Comparison of ENCODE assay signal across 37 mouse cellular contexts in the genomic region with DNA sequence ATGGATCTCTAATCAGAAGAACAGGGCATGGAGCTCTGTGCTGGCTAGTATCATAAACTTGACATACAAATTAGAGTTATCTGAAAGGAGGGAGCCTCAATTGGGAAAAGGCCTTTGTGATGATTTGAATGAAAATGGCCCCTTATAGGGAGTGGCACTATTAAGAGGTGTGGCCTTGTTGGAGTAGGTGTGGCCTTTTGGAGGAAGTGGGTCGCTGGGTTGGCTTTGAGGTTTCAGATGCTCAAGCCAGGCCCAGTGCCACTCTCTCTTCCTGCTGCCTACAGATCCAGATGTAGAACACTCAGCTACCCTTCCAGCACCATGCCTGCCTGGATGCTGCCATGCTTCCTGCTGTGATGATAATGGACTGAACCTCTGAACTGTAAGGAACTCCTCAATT. TPM values are rescaled to one million over a fixed set of nuclear protein-coding genes. Genes with fewer than 3 reads are reported as not detected.
"Had no signal": no experiment of that assay in that cellular context is flagged by ENCODE, and none has a peak within 500 bp of the region (broad histone marks: within the 10 kb centered on the region; RNA-seq: fewer than 3 reads in every experiment).

No protein-coding gene starts in this region.

- H3K36me3 ChIP-seq: heart, embryonic 10.5 days; heart, embryonic 12.5 days; hindbrain, embryonic 10.5 days; hindbrain, embryonic 12.5 days; intestine, embryonic 15.5 days; limb, embryonic 10.5 days; limb, embryonic 12.5 days; liver, embryonic 13.5 days; liver, embryonic 15.5 days had no signal

- H3K4me3 ChIP-seq: gastrocnemius, adult 2 months; heart, embryonic 10.5 days; heart, embryonic 12.5 days; hindbrain, embryonic 10.5 days; hindbrain, embryonic 12.5 days; intestine, embryonic 15.5 days; layer of hippocampus, adult 2 months; left cerebral cortex, adult 2 months; limb, embryonic 10.5 days; limb, embryonic 12.5 days; liver, embryonic 13.5 days; liver, embryonic 15.5 days had no signal

- H3K4me2 ChIP-seq: heart, embryonic 12.5 days; hindbrain, embryonic 12.5 days; hindbrain, embryonic 14.5 days; intestine, embryonic 15.5 days; limb, embryonic 12.5 days; liver, embryonic 11.5 days; liver, embryonic 13.5 days; liver, embryonic 15.5 days had no signal

- H3K9ac ChIP-seq: heart, embryonic 12.5 days; hindbrain, embryonic 12.5 days; hindbrain, embryonic 14.5 days; intestine, embryonic 15.5 days; limb, embryonic 12.5 days; liver, embryonic 13.5 days; liver, embryonic 15.5 days had no signal

- H3K4me1 ChIP-seq: heart, embryonic 10.5 days; hindbrain, embryonic 10.5 days; hindbrain, embryonic 12.5 days; intestine, embryonic 15.5 days; limb, embryonic 10.5 days; limb, embryonic 12.5 days; liver, embryonic 13.5 days; liver, embryonic 15.5 days had no signal

- H3K27ac ChIP-seq: gastrocnemius, adult 2 months; heart, embryonic 10.5 days; hindbrain, embryonic 10.5 days; hindbrain, embryonic 12.5 days; hindbrain, embryonic 14.5 days; intestine, embryonic 15.5 days; layer of hippocampus, adult 2 months; left cerebral cortex, adult 2 months; limb, embryonic 10.5 days; limb, embryonic 12.5 days; liver, embryonic 13.5 days; liver, embryonic 15.5 days had no signal

- H3K27me3 ChIP-seq: heart, embryonic 12.5 days; hindbrain, embryonic 12.5 days; intestine, embryonic 15.5 days; limb, embryonic 12.5 days; liver, embryonic 13.5 days; liver, embryonic 15.5 days had no signal

- ATAC-seq: hindbrain, embryonic 16.5 days; inflammation-experienced regulatory T-cells, adult 6 months; intestine, embryonic 15.5 days; intestine, postnatal 0 days had no signal

- DNase-seq: gastrocnemius, adult 2 months; gastrocnemius, postnatal 10 days; gastrocnemius, postnatal 25 days; heart, postnatal 10 days; heart, postnatal 4 days; kidney, adult 18-20 months; kidney, adult 8-10 months; kidney, postnatal 10 days; kidney, postnatal 25 days; kidney, postnatal 4 days; liver; liver, embryonic 13.5 days had no signal

- H3K9me3 ChIP-seq: heart, embryonic 10.5 days; heart, embryonic 12.5 days; hindbrain, embryonic 10.5 days; hindbrain, embryonic 12.5 days; intestine, embryonic 15.5 days; limb, embryonic 10.5 days; limb, embryonic 12.5 days; liver, embryonic 13.5 days; liver, embryonic 15.5 days had no signal

RNA-seq across cellular contexts. Expression of a gene that starts 7.8 kb away (rescaled TPM):
- polyA plus RNA-seq: heart, embryonic 10.5 days had no signal

RNA-seq across cellular contexts. Expression of a gene that starts 41.2 kb away (rescaled TPM):
- total RNA-seq: gastrocnemius, adult 2 months; gastrocnemius, postnatal 25 days; granulocyte monocyte progenitor cell, adult 5-6 weeks; layer of hippocampus, adult 2 months; layer of hippocampus, postnatal 10 days; layer of hippocampus, postnatal 25 days; left cerebral cortex, adult 2 months; left cerebral cortex, postnatal 14 days; left cerebral cortex, postnatal 36 days had no signal
- polyA plus RNA-seq: hindbrain, embryonic 10.5 days; hindbrain, embryonic 12.5 days; hindbrain, embryonic 14.5 days; hindbrain, embryonic 16.5 days; intestine, embryonic 15.5 days; intestine, postnatal 0 days; kidney, embryonic 14.5 days; kidney, embryonic 16.5 days; limb, embryonic 10.5 days; limb, embryonic 12.5 days had no signal

RNA-seq across cellular contexts. Expression of a gene that starts 50.1 kb away (rescaled TPM):
- total RNA-seq: gastrocnemius, adult 2 months; gastrocnemius, postnatal 25 days; heart, postnatal 10 days; layer of hippocampus, adult 2 months; layer of hippocampus, postnatal 10 days; left cerebral cortex, postnatal 14 days; left cerebral cortex, postnatal 36 days had no signal
- polyA plus RNA-seq: inflammation-experienced regulatory T-cells, adult 6 months; limb, embryonic 10.5 days had no signal

RNA-seq across cellular contexts. Expression of a gene that starts 55.8 kb away (rescaled TPM):
- total RNA-seq: gastrocnemius, adult 2 months; gastrocnemius, postnatal 10 days; gastrocnemius, postnatal 25 days; gastrocnemius, postnatal 4 days; granulocyte monocyte progenitor cell, adult 5-6 weeks; heart, adult 8-10 months; heart, postnatal 10 days; heart, postnatal 25 days; heart, postnatal 4 days had no signal
- polyA plus RNA-seq: heart, embryonic 10.5 days; heart, embryonic 12.5 days; hindbrain, embryonic 10.5 days; hindbrain, embryonic 12.5 days; inflammation-experienced regulatory T-cells, adult 6 months; kidney, embryonic 14.5 days; limb, embryonic 10.5 days; limb, embryonic 12.5 days; liver, embryonic 11.5 days; liver, embryonic 13.5 days had no signal
